Mouse (Mus musculus): Measurements from ENCODE around the gene Mtss1l.
A peak's percentile ranks its signal among the peaks of the same experiment; 100 is the strongest.

- no peak for TF ChIP-seq POLR2A (IDR thresholded peaks at IDR 0.05; ENCODE audit: insufficient read depth, low read depth, low read length)
- no peak for TF ChIP-seq CTCF (IDR thresholded peaks at IDR 0.05)
- TF ChIP-seq EP300 (IDR thresholded peaks at IDR 0.05; ENCODE audit: insufficient read depth, low read depth, low read length), result 0 out of 2 replicates have a peak, but pooled peaks have one; percentile 54
These were observed 49.1 kb upstream of the Mtss1l start for GRCm38 (mm10) chr8:110672133-110672532.

Measured in heart, adult 2 months (tissue).